Mouse (Mus musculus) heart, embryonic 14.5 days (tissue): ENCODE data around the gene 4930404N11Rik. TPM values are rescaled to one million over a fixed set of nuclear protein-coding genes. Genes with fewer than 3 reads are reported as not detected.

Experiments used
- ATAC-seq: fragments of 200-750 bp; cut with Nextera tagmentation; 2 replicates; pipeline ENCODE4 v1.8.0; 2017; ENCODE audit warnings: low read depth, moderate TSS enrichment; ENCODE audit not compliant: insufficient number of reproducible peaks, insufficient read depth, low FRiP score
- H3K27ac ChIP-seq, 2 experiments: fragments of 200-500 bp in 1 of 2; fragments of 300-500 bp in 1 of 2; sonication (generic) in 1 of 2; replicated peaks in 1 of 2; 2 replicates each; pipeline ENCODE4 v1.5.1; 2012 to 2014; ENCODE audit warnings: low read depth in 2 of 2, low read length in 2 of 2, control low read depth in 1 of 2, mild to moderate bottlenecking in 1 of 2, mixed read lengths in 1 of 2; ENCODE audit not compliant: control insufficient read depth in 1 of 2, insufficient read depth in 1 of 2
- H3K27me3 ChIP-seq: fragments of 300-500 bp; sonication (generic); 2 replicates; pipeline ENCODE4 v1.6.1; 2014; ENCODE audit warnings: mild to moderate bottlenecking, low read length, control low read depth; ENCODE audit not compliant: control insufficient read depth, insufficient read depth
- H3K36me3 ChIP-seq: fragments of 300-500 bp; sonication (generic); 2 replicates; pipeline ENCODE4 v1.6.1; 2014; ENCODE audit warnings: mild to moderate bottlenecking, control low read depth, low read length, mixed read lengths; ENCODE audit not compliant: control insufficient read depth, insufficient read depth
- H3K4me1 ChIP-seq, 2 experiments: fragments of 200-500 bp in 1 of 2; fragments of 300-500 bp in 1 of 2; sonication (generic) in 1 of 2; 2 replicates each; pipeline ENCODE4 v1.6.1; 2012 to 2014; ENCODE audit warnings: low read length in 2 of 2, control low read depth in 1 of 2, mixed read lengths in 1 of 2; ENCODE audit not compliant: control insufficient read depth in 2 of 2, insufficient read depth in 2 of 2
- H3K4me2 ChIP-seq: fragments of 300-500 bp; sonication (generic); 2 replicates; pipeline ENCODE4 v1.6.1; 2014; ENCODE audit warnings: mild to moderate bottlenecking, low read length
- H3K4me3 ChIP-seq, 2 experiments: fragments of 200-500 bp in 1 of 2; fragments of 300-500 bp in 1 of 2; sonication (generic) in 1 of 2; 2 replicates each; pipeline ENCODE4 v1.5.1; 2012 to 2014; ENCODE audit warnings: low read length in 2 of 2, mild to moderate bottlenecking in 2 of 2, control low read depth in 1 of 2, low read depth in 1 of 2, moderate library complexity in 1 of 2; ENCODE audit not compliant: control insufficient read depth in 1 of 2, insufficient read depth in 1 of 2
- H3K9ac ChIP-seq: fragments of 300-500 bp; sonication (generic); 2 replicates; pipeline ENCODE4 v1.6.1; 2014; ENCODE audit warnings: mild to moderate bottlenecking, low read length
- H3K9me3 ChIP-seq: fragments of 300-500 bp; sonication (generic); 2 replicates; pipeline ENCODE4 v1.6.1; 2016; ENCODE audit warnings: low read length, control low read depth; ENCODE audit not compliant: control insufficient read depth
- WGBS: fragments of 180-500 bp; shearing (Covaris S2); extraction: QIAGEN DNeasy Blood & Tissue Kit; methylation state at CpG from one replicate; pipeline ENCODE4 v1.1.7; 2014; 5-methylcytosine and 5-hydroxymethylcytosine counted together
- polyA plus RNA-seq: library from polyadenylated mRNA; unstranded; fragments of >200 nt; fragmentation: Nextera tagmentation; extraction: Ambion mirVana; gene quantifications from 2 replicates; pipeline ENCODE4 v1.2.1, GENCODE M21; 2014

4930404N11Rik gene
- polyA plus RNA-seq, 1 experiment from 2014 or later = 0.38 TPM

- H3K9ac ChIP-seq = peak within 1 kb of the TSS; percentile 92
- no peaks in the 10 kb centered on the region for H3K27me3 ChIP-seq
- H3K36me3 ChIP-seq = peaks cover 19% of the 10 kb centered on the region
- WGBS = 2% methylated on average over 77 of the region's 79 CpGs
- H3K27ac ChIP-seq = peak within 1 kb of the TSS in 1 of 2 experiments; percentile 63; a peak in 3 of 4 replicates
- H3K4me1 ChIP-seq = peaks cover 9 to 45% of the 10 kb centered on the region in 2 experiments
- ATAC-seq = peak; percentile 82
- H3K4me2 ChIP-seq = peak within 1 kb of the TSS; percentile 98
- no peaks in the 10 kb centered on the region for H3K9me3 ChIP-seq
- H3K4me3 ChIP-seq = peak within 1 kb of the TSS; percentile 87 to 92
Measured at GRCm38 (mm10) chr10:81356991-81357844, 8.4 kb downstream of the 4930404N11Rik start, which contains the start of gene Mfsd12. TSS of gene Mfsd12 (plus strand) at chr10:81357491.

DNA sequence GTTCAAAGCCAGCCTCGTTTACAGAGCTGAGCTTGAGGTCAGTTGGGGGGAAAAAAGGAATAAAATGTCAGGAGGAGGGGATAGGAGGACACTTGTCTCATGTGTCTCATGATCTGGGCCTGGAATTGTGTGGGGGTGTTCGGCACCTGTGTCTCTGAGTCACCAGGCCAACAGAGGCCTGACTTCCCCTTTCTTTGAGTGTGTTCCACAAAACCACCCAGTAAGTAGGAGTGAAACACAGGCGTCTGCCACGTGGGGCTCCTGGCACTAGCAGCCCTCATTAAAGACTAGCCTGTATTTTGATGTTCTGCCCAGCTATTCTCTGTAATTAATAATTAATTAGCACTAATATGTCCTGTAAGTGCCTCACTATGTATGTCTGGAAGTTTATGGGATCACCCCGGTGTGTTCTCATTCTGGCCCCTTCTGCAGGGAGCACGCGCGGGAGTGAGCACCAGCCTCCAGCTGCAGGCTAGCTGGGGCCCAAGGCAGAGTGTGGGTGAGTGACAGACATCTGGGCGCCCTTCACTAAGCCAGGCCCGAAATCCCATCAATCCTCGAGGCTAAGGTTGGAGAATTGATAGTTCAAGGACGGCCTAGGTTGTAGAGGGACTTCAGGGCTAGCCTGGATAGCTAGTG, 9.1 kb downstream of the 4930404N11Rik start:
- Histone ChIP-seq H3K4me2 (peak overlapping the region; percentile 98), H3K4me1 (peaks cover 9 to 37% of the 10 kb centered on the region in 2 experiments), H3K4me3 (peak overlapping the region in 1 of 2 experiments; percentile 92; a peak in 1 of 4 replicates), H3K27ac (no peak overlapping the region), H3K27me3 (no peaks in the 10 kb centered on the region), H3K9ac (no peak overlapping the region), H3K36me3 (peaks cover 12% of the 10 kb centered on the region), H3K9me3 (no peaks in the 10 kb centered on the region)
- 51% methylated on average over 12 of the region's 12 CpGs for WGBS
- no peak for ATAC-seq

- H3K4me1 ChIP-seq = peaks cover 9 to 31% of the 10 kb centered on the region in 2 experiments
- no peak overlapping the region for H3K9ac ChIP-seq
- ATAC-seq = no peak
Measured at GRCm38 (mm10) chr10:81355533-81355932, 10.1 kb downstream of the 4930404N11Rik start.

DNA sequence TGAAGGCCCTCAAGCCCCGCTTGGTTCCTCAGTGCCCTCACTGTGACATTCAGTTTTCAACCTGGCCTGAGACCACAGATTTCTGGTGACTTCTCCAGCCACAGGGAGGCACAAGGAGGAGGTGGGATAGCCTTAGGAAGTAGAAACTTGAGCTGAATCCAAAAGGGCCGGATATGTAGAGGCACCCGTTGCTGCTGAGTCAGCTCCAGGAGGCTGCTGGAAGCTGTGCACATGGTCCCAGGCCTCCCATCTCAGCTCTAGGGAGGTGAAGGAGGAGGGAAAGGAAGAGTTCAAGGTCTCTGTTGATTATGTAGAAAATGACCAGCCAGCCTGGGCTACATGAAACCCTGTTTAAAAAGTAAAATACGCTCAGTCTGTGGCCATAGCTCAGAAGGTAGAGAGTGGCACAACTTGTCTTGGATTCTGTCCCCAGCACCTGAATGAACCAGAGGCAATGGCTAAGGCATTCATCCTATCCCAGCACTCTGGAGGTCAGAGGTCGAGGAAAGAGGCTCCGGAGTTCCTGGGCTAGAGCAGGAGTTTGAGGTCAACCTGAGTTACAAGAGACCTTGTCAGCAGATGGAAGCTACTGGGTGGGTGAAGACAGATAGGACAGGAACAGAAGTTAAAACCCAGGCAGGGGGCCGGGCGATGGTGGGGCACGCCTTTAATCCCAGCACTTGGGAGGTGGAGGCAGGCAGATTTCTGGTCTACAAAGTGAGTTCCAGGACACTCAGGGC, 10.7 kb downstream of the 4930404N11Rik start:
- peaks cover 9 to 25% of the 10 kb centered on the region in 2 experiments for H3K4me1 ChIP-seq
- no peak overlapping the region for H3K27ac ChIP-seq
- no peaks in the 10 kb centered on the region for H3K9me3 ChIP-seq
- 61% methylated on average over 9 of the region's 9 CpGs for WGBS
- no peak overlapping the region for H3K4me2 ChIP-seq
- H3K4me3 ChIP-seq = no peak overlapping the region
- H3K36me3 ChIP-seq = no peaks in the 10 kb centered on the region
- H3K27me3 ChIP-seq = no peaks in the 10 kb centered on the region
- ATAC-seq = no peak
- H3K9ac ChIP-seq = 0 out of 2 replicates have a peak overlapping the region, but pooled peaks have one; percentile 19

More at GRCm38 (mm10) chr10:81355533-81355932, 10.1 kb downstream of the 4930404N11Rik start:
- Histone ChIP-seq H3K27ac (no peak overlapping the region), H3K9me3 (no peaks in the 10 kb centered on the region), H3K27me3 (no peaks in the 10 kb centered on the region), H3K4me3 (no peak overlapping the region), H3K36me3 (peaks cover 6% of the 10 kb centered on the region; the same call in 1 of the 2 replicates), H3K4me2 (no peak overlapping the region)
- WGBS = 67% methylated on average over 4 of the region's 4 CpGs

DNA sequence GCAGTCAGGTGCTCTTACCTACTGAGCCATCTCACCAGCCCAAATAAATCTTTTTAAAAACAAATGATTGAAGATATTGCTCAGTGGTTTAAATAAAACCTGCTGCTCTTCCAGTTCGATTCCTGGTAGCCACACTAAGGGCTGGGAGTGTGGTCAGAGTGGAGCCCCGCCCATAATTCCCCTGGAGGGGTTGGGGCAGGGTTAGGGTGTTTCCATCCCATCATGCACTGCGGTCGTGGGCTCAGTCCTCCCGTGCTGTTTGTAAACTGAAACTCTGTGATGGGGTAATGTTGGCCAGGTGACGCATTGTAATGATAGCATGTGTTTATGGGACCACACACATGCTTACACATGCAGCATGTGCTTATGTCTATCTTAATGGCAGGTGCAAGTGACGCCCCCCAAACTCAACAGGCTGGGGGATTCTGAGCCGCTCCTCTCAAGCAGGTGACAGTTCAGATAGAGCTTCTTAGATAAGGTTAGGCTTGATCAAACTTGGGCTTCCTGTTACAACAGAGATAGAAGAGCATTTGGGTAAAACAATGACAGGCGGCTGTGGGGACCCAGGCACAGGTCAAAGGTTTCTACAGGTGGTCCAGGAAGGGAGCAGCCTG, 13.8 kb downstream of the 4930404N11Rik start:
- no peak overlapping the region for H3K4me2 ChIP-seq
- H3K4me1 ChIP-seq = peaks cover 14 to 31% of the 10 kb centered on the region in 2 experiments
- H3K9me3 ChIP-seq = no peaks in the 10 kb centered on the region
- H3K9ac ChIP-seq = no peak overlapping the region
- no peak overlapping the region for H3K27ac ChIP-seq
- WGBS = 22% methylated on average over 9 of the region's 9 CpGs
- H3K36me3 ChIP-seq = peaks cover 19% of the 10 kb centered on the region
- H3K27me3 ChIP-seq = no peaks in the 10 kb centered on the region
- H3K4me3 ChIP-seq = no peak overlapping the region
- ATAC-seq = no peak

GRCm38 (mm10) chr10:81350351-81351063, 15.1 kb downstream of the 4930404N11Rik start, which contains the start of gene Hmg20b:
TSS of gene Hmg20b (minus strand) at chr10:81350480.
- ATAC-seq = peak; percentile 93
- Histone ChIP-seq H3K36me3 (peaks cover 31% of the 10 kb centered on the region), H3K9ac (peak within 1 kb of the TSS; percentile 96), H3K4me2 (peak within 1 kb of the TSS; percentile 98), H3K9me3 (no peaks in the 10 kb centered on the region), H3K4me3 (peak within 1 kb of the TSS; percentile 67 to 85), H3K27ac (peak within 1 kb of the TSS; percentile 52 to 84), H3K27me3 (no peaks in the 10 kb centered on the region), H3K4me1 (peaks cover 17 to 28% of the 10 kb centered on the region in 2 experiments)
- whole genome bisulfite sequencing = under 1% methylated on average over 54 of the region's 54 CpGs
